Mouse (Mus musculus) gastrocnemius, adult 2 months (tissue): ENCODE measurements around the gene Gabrr2. TPM values are rescaled to one million over a fixed set of nuclear protein-coding genes. Genes with fewer than 3 reads are reported as not detected.

Experiments used
- DNase-seq: peaks from one replicate; pipeline ENCODE4 v3.0.0; 2022
- H3K27ac ChIP-seq: fragments of 200-600 bp; 2 replicates; pipeline ENCODE4 v1.8.1; 2022; ENCODE audit warnings: mild to moderate bottlenecking
- H3K4me3 ChIP-seq: fragments of 200-600 bp; 2 replicates; pipeline ENCODE4 v1.8.1; 2022; ENCODE audit warnings: mild to moderate bottlenecking, moderate library complexity
- CTCF ChIP-seq: fragments of 200-600 bp; IDR thresholded peaks from 2 replicates; pipeline ENCODE4 v1.8.1; 2022; ENCODE audit warnings: antibody characterized with exemption, mild to moderate bottlenecking, moderate library complexity
- intact Hi-C: fragments of 180-260 bp; cut with DNase I; formaldehyde crosslinking; loops from one replicate; pipeline ENCODE4 v1.15.1; 2025
- total RNA-seq, 2 experiments: library from RNA; stranded (reverse); gene quantifications; 2 replicates each; pipeline ENCODE4 v1.2.3; 2021

The Gabrr2 gene
- total RNA-seq, 2 experiments from 2014 or later, result 2.8 to 4.7 TPM

DNA sequence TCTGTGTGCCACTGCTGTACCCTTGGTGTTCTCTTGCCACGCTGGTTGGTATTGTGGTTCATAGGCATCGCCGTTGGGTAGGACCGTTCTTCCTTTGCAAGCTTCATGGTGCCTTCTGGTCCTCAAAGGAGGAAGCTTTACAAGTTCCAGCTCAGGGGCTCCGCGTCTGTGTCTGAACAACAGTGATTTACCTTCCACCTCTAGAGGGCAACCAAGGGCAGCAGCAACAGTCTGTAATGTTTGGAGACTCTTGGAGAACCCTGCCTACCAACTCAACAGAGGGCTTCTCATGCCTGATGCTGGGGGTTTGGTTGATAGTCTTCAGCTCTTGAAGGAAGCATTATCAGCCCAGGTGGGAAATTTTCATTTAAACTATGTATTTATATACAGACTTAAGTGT is 61.7 kb downstream of the Gabrr2 start:
- Histone ChIP-seq H3K4me3 (no peak overlapping the region), H3K27ac (no peak overlapping the region)
- peak; percentile 76 for TF ChIP-seq CTCF
- peak; percentile 53 for DNase-seq
- intact Hi-C loops, result loop anchor here (2.0 kb wide), 1 partner anchor 168 kb away; no protein-coding TSS in a partner anchor

DNA sequence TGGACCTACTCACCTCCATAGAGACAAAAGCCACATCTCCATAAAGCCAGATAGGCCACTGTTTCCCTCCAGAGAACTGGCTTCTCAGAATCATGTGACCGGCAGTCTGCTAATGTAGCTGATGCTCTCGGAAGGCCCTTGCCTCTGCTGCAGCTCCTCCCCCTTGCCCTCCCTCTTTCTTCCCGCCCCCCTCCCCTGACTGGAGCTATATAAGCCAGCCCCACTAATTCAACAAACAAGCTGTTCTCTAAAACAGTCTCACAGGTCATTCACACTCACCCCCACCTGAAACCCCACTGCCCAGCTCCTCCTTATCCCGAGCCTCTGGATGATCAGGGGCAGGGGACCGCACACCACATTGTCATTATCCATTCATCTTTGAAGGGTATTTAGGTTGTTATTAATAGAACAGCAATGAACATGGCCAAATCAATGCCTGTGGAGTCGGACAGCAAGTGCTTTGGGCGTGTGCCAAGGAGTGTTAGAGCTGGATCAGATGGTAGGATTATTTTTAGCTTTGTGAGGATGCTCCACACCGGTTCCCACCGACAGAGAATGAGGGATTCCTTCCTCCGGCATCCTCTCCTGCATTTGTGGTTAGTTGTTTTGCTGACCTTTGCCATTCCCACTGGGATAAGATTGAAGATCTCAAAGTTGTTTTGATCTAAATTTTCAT is 62.7 kb downstream of the Gabrr2 start:
- intact Hi-C loops, result loop anchor here (2.0 kb wide), 1 partner anchor 167 kb away; no protein-coding TSS in a partner anchor
- Histone ChIP-seq H3K27ac (peak overlapping the region; percentile 20; the same call in 1 of the 2 replicates), H3K4me3 (no peak overlapping the region)
- no peak for TF ChIP-seq CTCF
- DNase-seq, result peak; percentile 54

DNA sequence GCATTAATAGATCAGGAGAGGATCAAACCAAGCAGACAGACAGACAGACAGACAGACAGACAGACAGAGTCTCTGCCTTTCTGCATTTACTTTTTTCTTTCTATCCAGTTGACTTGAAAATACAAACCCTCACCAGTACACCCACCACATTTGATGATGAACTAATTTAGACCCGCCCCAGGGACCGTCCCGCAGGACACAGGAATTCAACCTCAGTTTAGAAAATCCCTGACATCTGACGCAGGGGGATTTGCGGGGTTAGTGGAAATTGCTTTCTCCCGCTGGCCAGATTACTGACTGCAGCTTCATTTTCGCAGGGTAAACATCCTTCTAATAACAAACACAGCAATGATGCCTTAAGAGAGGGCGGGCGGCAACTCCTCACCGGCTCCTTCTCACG is 69.4 kb downstream of the Gabrr2 start, which contains the start of gene Gabrr1:
TSS of gene Gabrr1 (plus strand) at position 301 of the 400 bp plus-strand sequence.
- Histone ChIP-seq H3K4me3 (no peak within 1 kb of the TSS), H3K27ac (no peak within 1 kb of the TSS)
- TF ChIP-seq CTCF, result no peak
- intact Hi-C loops, result no loop called here
- no peak for DNase-seq

Other genes with a start within 250 kb of the Gabrr2 start
- gene Ankrd6, start 112.2 kb upstream of the Gabrr2 start, total RNA-seq, result 1 to 10 TPM; 2.5 to 6.2 TPM
- gene Rragd, start 80.0 kb upstream of the Gabrr2 start, total RNA-seq, result 100 to 1,000 TPM; 174 to 204 TPM
- gene Ube2j1, start 31.6 kb upstream of the Gabrr2 start, total RNA-seq, result 10 to 100 TPM; 50.5 to 54.7 TPM
- gene Gabrr1, start 69.5 kb downstream of the Gabrr2 start, total RNA-seq, result under 1 TPM; 0.20 to 0.38 TPM
- gene Pm20d2, start 126.7 kb downstream of the Gabrr2 start, total RNA-seq, result 10 to 100 TPM; 36.2 to 52.3 TPM
- gene Srsf12, start 146.0 kb downstream of the Gabrr2 start, total RNA-seq, result not detected
- gene Pnrc1, start 227.2 kb downstream of the Gabrr2 start, total RNA-seq, result 100 to 1,000 TPM; 267 to 279 TPM
- gene Rngtt, start 247.3 kb downstream of the Gabrr2 start, total RNA-seq, result 10 to 100 TPM in 1 of 2 experiments, 1 to 10 TPM in 1; 7.1 to 10.0 TPM